Mouse (Mus musculus): Measurements from ENCODE around the gene Olfr8.
"Not testable (repeated sequence)": the region's sequence is repeated elsewhere in the genome, so short reads cannot be mapped to it uniquely, and the experiment has no call there.

Gene Olfr8

DNA sequence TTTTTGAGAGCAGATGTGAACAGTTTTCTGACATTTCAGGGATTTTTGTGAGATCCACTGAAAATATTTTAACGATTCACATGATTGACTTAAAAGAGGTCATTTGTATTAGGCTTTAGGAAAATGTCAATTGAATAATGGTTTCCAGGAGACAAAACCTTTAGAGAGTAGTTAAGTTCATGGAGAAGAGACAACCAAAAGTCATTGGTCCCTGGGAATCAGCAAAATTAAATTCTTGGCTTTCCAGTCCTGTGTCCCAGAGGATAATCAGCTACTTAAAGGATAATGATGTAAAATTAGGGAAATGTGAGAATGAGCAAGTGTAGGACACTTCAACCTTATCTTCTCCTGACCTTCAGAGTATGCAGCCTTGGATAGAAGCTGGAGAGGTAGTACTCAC is at the start of gene Olfr8:
TSS of gene Olfr8 (plus strand) at position 301 of the 400 bp plus-strand sequence.
- DNase-seq, result not testable (repeated sequence)

DNA sequence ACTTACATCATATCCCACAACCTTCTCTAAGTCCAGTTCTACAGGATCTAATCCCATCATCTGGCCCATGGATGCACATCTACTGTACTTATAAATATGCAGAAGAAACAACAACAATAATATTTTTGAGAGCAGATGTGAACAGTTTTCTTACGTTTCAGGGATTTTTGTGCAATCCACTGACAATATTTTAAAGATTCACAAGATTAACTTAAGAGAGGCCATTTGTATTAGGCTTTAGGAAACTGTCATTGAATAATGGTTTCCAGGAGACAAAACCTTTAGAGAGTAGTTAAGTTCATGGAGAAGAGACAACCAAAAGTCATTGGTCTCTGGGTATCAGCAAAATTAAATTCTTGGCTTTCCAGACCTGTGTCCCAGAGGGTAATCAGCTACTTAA is 37.6 kb upstream of the Olfr8 start, which contains the start of gene Olfr1354:
TSS of gene Olfr1354 (plus strand) at position 301 of the 400 bp plus-strand sequence.
- not testable (repeated sequence) for DNase-seq

DNA sequence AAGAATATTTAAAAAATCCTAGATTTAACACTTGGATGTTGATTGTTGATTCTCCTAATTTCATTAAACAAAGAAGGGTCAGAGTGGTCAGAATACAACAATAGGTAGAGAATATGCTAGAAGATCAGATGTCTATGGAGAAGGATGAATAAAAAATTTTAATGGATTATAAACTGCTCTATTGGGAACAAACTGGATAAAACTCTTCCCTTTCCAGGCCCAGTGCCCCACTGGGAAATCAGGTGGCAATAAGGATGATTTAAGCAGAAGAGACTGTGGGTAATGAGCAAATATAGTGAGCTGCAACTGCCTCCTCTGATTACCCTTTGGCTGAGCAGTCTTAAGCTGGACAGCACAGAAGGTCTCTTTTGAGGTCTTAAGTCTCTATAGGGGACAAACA is 12.6 kb downstream of the Olfr8 start, which contains the start of gene Olfr1353:
TSS of gene Olfr1353 (plus strand) at position 301 of the 400 bp plus-strand sequence.
- not testable (repeated sequence) for DNase-seq

DNA sequence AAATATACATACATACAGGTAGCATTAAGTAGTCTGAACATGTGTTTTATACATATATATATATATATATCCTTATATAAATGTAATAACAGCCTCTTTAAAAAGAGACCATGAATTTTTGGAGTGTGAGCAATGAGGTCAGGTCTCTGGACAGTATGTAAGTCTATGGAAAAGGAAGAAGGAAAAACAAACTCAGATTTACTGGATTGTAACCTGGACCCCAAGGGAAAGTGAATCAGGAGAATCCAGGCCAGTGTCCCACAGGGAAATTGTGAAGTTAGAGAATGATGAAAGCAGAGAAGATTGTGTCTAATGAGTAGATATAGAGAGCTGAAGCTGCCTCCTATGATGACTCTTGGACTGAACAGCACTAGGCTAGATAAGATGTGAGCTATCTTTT is 30.3 kb downstream of the Olfr8 start, which contains the start of gene Olfr1352:
TSS of gene Olfr1352 (plus strand) at position 301 of the 400 bp plus-strand sequence.
- no peak for DNase-seq
